Mouse (Mus musculus): ENCODE data around the gene Cryab.

The Cryab gene

DNA sequence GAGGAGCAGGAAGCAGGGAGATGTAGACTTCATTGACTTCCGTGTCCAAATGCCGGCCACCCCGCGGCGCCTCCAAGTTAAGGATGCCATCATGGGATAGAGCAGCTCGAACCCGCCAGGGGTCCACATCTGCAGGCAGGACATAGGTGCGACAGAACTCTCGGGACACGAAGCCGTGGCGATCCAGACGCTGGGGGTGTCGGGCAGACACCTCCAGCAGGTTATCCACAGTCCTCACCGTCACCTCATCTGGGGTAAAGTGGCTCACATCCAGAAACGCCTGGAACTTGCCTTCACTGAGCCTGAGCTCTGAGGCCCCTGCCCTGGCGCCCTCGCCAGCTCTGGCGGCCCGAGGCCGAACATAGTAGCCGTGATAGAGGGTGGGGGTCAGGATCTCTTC, at the start of gene Cryab:
TSS of gene Cryab (plus strand) at position 3 of the 400 bp plus-strand sequence.
- WGBS = 79% methylated on average over 22 of the region's 22 CpGs

DNA sequence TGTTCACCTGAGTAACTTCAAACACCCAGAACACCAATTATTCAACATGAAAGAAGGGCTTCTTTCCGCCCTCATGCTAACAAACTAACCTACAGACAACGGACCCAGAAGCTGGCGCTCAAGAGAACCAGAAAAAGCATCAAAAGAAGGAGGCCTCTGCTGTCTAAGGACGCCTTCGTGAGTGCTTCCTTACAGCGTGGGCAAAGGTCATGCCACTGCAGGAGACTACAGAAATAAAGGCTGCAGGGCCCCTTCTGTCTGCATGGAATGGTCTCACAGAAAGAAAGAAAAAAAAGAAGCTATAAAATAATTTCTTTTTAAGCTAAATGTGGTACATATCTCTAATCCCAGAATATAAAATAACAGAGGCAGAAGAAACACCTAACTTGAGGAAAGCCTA, 46.2 kb upstream of the Cryab start:
- 72% methylated on average over 6 of the region's 6 CpGs for WGBS

DNA sequence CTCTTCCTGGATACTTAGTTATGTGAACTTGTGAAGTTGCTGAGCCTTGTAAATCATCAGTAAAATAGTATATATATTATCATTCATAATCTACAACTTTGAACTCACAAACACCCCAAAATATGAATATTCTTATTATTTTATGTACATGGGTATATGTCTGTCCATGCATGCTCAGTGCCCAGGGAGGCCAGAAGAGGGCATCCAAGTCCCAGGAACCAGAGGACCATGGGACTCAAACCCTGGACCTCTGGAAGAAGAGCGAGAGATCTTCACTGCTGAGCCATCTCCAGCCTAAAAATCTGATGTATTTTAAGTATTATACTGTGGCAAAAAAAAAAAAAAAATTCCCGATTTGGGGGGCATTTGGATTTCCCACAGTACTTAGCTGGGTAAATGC, 42.0 kb upstream of the Cryab start:
- WGBS = 20% methylated on average over 2 of the region's 2 CpGs

DNA sequence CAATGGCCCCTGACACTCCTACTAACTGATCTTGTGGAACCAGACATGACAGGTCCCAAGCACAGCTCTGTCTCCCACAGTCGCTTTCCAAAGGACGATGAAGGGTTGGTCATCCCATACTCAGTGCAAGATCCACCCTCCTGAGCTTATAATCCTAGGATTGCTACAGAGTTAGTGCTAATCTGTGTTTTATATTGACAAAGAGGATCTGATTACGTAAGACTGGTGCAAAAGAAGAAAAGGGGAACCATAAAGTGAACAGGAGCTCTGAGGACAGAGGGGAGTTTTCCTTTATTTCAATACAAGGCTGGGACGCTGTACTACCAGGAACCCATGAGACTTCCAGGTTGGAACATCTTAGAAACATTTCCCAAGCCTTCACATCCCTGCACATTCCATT, 39.8 kb upstream of the Cryab start:
- 90% methylated on average over 4 of the region's 4 CpGs for WGBS

DNA sequence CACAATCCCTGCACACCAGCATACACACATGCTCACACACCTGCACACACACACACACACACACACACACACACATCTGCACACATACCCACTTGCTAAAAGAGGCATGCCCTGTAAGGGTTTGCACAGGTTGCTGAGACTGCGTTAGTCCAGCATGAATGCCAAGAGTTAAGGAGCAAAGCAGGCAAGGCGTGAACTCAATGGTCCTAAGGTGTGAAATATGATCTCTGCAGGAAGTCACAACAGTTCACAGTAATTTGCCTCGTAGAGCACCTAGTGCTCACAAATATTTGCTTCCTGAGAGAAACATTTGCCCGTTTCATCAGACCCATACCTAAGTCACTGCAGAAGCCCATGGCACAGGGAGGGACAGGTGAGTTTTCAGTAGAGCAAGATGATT, 36.9 kb upstream of the Cryab start:
- WGBS = 74% methylated on average over 4 of the region's 4 CpGs

DNA sequence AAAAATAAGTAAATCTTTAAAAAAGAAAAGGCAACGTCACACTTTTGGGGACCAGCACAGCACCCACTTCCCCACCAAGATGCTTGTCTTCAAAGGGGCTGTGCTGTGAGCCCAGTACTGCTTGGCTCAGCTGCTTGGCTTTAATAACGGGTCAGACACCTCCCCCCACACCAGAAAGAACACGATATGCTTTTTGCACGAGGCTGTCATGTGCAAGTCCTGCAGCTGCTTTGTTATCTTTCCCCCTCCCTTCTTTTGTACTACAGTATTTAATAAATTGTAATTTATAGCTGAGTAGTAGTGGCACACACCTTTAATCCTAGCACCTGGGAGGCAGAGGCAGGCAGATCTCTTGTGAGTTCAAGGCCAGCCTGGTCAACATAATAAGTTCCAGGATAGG, 32.2 kb upstream of the Cryab start:
- WGBS = 75% methylated on average over 4 of the region's 4 CpGs

DNA sequence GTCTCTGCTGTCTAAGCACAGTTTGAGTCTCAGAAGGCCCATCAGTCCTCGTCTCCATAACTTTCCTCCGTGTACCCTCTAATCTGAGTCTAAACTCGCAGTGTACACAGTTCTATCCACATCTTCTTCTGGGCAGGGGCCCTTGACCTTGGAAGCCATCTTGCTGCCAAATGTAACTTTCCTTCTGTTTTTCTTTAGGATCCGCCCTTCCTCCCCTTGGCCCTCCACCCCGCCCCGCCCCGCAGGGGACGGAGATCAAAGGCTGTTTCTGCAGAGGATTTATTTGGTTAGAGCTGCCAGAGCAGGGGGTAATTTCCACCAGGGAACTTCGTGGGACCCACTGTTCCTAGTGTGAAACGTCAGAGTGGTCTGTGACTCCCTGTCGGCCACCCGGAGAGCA, 30.1 kb upstream of the Cryab start:
- WGBS = 66% methylated on average over 12 of the region's 12 CpGs

DNA sequence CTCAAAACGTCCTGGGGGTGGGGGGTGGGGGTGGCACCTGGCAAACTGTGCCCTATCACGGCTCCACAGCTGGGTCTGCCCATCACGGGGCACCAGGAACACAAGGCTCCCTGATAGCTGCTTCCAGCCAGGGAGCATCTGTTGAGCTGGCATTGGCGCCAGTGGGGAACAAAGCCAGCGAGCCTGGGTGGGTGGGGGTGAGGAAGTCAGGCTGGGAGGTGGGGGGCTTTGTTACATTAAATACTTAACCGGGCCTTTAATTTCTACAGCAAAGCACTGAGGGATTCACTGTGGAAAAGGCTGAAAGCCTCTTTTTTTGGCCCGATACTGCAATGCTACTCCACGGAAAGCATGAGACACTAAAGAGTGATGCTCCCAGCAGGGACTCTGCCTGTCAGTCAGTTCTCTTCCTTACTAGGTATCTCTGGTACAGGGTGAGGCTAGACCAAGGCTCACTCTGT, 28.6 kb upstream of the Cryab start:
- 30% methylated on average over 8 of the region's 8 CpGs for WGBS

DNA sequence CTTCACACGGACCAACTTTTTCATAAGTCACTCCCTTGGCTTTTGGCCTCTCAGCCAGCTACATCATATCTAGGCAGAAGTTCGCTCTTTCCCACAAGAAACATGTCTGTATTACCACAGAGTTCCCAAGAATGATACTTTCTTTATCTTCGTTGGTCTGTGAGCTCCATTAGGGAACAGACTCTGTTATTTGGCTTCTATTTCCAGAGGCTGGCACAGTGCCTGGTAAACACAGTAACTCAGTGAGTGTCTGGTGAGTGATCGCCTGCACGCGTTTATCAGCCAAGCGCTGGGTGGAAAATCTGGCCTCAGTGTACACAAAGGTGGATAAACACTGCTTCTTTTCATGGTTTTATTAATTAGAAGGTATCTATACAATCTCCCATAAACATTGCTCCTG, 27.7 kb upstream of the Cryab start:
- 44% methylated on average over 7 of the region's 7 CpGs for whole genome bisulfite sequencing

DNA sequence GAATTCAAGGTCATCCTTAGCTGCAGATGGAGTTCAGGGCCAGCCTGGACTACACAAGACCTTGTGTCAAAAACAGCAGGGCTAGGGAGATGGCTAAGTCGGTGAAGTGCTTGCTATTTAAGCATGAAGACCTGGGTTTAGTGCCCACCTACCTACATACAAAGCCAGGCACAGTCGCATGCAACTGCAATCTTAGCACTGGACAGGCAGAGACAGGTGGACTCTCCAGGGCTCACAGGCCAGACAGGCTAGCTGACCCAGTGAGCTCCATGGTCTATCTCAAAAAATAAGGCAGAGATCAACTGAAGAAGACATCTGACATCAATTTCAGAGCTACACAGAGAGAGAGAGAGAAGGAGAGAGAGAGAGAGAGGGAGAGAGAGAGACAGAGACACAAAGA, 27.0 kb upstream of the Cryab start:
- WGBS = 87% methylated on average over 2 of the region's 2 CpGs

DNA sequence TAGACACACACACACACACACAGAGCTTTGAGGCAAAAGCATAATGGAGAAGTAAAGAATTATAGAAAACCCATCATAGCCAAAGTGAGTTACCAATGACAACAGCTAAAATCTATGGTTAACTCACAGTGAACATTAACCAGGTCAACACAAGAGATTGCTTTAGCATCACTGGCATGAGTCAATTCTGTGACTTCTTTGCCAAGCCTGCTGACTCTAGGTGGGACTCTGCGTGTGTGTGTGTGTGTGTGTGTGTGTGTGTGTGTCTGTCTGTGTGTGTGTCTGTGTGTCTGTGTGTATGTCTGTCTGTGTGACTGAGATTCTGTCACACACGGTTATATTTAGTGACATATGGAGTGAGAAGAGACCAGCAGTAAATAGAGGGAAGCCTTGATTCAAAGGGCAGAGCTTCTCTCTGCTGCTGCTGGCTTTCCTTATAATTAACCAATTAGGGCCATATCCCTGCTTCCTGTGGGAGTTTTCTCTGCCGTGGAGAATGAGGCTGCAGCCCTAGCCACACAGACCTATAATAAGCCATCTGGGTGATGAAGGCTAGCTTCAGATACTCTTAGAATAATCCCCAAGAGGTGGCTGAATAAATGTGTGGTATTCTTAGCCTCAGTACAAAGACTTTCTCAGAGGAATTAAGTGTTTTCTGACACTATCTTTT, 26.3 kb upstream of the Cryab start:
- WGBS = 33% methylated on average over 3 of the region's 3 CpGs

DNA sequence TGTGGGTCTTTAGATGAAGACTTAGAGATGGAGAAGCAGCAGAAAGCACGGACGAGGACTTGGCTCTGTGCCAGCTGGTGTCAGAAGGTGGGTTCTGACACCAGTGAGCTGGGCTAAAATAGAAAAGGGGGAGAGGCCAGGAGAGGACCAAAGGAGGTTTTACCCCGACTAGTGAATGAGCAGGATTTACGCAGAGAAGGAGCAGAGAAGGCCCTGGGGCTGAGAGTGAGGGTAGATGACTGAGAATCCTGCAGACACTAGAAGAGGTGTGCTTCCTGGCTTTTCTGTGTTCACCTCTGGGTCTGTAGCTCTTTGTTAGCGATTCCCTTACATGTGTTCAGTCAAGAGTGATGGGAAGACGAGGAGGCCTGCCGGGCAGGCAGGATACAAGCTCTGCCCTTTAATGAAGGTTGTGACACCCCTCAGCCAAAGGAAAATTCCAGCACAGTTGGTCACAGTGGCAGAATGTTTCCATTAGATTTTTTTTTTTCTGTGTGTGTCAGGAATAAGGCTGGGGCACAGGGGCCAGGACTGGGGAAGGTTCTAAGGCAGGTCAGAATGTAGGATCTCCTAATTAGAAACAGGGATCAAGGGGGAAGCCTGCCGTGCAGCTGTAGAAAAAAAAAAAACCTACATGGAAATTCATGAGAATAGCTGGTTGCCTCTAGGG, 25.1 kb upstream of the Cryab start:
- 56% methylated on average over 8 of the region's 8 CpGs for WGBS

DNA sequence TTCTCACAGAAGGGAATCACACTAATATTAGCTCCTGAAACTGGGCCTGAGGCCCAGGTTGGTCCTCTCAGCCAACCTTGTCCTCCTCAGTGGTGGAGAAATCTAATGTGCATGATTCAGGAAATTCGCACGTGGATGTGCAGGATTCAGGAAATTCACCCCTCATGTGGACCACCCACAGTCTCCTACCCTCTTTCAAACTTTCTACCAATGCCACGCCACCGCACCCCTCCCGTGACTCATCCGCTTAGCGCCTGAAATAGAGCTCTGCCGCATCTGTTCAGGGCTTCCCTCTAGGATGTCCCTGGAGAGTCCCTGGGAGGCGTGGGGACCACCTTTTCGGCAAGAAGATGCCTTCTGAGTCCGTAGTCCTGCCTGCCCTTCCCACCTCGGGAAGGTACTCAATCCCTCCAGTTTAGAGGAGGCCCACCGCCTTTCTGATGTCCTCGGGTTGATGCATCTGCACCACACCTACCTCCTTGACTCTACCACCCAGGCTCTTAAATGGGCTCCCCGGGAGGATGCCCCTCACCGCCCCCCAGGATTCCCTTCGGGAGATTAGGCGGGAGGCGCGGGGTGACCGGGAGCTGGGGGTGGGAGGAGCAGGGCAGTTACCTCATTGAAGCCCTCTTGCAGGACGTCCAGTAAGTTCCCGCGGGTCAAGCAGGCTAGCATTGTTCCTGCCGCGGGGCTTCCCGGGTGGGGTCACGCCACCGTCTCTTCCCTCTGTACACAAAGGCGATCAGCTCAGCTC, 23.8 kb upstream of the Cryab start:
- 12% methylated on average over 30 of the region's 30 CpGs for WGBS

DNA sequence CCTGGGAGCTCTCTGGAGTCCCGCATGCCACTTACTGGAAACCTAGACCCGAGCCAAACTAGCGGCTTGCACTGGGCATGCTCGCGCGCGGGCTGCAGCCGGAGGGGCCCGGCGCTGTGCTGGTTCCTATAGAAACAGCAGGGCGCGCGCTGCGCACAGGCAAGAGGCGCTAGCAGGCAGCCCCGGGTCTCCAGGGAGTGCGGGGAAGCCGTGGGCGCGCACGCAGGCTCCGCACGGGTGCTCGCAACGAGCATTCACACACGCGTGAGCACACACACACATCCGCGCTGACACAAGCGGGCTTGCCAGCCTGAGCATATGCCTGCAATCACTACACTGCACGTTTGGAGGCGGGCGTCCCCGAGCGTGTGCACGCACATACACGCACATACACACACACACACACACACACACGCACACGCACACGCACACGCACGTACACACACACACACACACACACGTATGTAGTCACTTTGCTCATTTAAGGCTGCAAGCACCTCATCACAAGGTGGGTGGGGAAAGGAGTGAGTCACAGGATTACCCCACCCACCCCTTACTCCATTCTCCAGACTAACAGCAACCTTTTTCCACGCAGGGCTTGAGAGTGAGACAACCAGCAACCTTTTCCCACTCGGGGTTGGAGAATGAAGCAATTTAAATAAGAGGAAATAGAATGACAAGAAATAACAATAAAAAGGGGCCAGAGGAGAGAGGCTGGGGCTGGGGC, 23.0 kb upstream of the Cryab start:
- under 1% methylated on average over 45 of the region's 45 CpGs for WGBS

DNA sequence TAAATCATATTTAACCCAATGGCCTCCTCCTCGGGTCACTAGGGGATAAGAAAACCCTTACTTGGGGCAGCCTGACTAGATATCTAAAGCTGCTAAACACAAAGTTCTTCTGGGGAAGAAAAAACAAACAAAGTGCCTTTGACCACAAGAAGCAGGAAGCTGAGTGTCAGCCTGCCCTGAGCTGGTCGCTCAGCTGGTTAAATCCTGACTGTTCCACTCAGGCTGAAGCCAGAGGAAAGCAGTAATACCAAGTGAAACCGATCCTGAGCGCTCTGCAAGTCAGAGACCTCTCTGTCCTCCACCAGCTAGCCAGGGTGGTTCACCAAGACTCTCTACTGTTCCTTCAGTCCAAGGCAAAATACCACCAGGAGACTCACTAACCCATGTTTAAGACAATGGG, 21.5 kb upstream of the Cryab start:
- WGBS = 67% methylated on average over 4 of the region's 4 CpGs

DNA sequence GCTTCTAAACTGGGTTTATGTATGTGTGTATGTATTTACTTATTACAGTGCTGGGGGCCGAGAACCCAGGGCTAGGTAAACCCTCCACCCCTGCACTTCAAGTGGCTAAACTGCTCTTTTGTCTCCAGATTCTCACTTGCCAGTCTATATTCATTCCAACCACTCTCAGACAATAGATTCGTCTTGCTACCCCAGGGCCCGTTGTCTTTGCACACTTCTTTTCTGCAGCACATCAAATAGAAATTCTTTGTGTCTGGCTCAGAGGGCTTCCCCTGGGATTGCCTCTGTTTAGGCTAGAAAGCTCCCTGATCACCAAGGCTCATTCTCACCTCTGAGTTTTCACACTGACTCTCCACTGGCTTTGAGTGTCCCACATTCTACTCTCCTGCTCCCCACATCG, 18.6 kb upstream of the Cryab start:
- 56% methylated on average over 4 of the region's 4 CpGs for WGBS

DNA sequence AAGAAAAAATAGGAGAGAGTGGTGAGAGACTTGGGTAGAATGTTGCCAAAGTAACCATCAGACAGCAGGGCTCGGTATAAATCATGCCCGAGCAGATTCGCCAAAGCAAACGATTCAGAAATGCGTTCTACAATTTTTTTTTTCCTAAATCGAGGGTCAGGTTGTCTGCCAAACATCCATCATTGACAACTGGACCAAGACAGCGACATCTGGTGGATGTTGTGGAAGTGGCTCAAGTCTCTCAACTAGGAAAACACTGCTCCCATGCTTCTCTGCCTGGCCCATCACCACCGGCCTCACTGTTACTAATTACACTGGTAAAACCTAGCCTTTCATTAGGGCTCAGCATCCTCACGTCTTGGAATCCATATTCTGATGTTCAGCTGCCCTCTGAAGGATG, 16.1 kb upstream of the Cryab start:
- WGBS = 2% methylated on average over 9 of the region's 9 CpGs

DNA sequence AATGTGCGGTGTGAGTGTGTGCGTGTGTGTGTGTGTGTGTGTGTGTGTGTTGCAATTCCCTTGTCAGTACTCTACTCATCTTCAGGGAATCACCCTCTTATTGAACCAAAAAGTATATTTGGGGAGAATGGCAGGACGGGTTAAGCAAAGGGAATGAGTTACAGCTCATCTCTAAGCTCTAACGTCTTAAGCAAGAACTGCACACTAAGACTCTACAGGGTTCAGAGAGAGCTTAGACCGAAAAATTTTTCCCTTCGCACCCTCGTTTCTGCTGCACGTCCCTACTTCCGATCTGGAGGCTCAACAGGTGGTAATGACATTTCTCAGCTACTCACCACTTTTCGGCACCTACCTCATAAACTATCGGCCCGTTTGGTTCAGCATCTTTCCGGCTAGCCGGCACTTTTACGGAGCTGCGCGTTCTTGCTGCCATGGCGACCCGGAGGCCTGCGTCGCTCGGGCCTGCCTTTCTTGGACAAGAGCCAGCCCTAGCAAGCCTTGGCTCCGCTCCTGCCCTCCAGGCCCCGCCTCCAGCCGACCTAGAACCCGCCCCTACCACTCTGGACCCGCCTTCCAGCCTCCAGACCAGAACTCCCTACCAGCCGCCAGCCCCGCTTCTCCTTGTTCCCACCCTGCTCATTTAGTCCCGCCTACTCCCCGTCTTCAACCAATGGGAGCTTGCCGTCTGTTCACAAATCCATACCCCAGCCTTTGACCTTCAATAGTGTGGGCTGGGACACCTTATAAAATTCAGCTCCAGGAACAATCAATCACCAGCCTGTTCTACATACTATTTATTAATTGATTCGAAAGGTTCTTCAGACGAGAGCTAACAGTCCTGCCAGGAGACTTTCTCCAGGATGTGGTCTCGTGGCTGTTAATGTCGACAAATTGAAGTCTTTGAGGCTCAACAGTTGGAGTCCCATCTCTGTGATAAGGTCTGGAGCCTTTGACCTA, 11.9 kb upstream of the Cryab start, which contains the start of gene Dixdc1:
TSS of gene Dixdc1 (minus strand) at position 604 of the 957 bp plus-strand sequence.
- WGBS = 12% methylated on average over 36 of the region's 36 CpGs

DNA sequence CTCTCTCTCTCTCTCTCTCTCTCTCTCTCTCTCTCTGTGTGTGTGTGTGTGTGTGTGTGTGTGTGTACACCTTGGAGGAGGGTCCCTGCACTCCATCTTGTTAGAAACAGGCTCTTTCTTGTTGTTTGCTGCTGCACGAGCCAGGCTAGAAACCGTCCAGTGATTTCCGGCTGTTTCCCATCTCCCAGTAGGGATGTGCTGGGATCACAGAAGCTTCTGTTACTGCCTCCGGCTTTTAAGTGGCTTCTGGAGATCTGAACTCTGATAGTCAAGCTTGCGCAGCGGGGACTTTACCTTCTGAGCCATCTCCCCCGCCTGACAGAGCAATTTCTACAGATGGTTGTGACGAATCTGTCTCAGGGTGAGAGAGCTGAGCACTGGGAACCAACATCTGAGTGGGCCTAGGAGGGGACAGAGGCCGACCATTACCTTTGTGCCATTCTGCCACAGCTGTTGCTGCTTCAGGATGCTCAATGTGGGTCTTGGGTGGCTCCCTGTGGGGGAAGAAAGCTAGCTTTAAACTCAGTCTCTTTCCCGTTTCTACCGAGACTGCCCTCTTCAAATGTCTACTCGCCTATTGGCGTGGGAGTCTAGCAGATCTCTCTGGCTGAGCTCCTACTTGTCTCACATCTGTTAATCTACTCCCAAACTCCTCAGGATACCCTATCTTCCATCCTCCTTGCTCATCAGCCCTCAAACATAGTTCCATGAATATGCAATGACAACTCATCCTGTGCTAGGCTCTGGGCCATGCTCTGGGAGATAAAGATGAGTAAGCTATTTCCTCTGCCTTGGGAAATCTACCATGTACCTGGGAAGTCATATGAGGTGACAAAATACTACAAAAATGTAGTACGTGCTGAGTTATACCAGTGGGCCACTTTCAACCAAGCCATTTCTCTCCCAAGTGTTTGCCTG, 10.0 kb upstream of the Cryab start:
- 67% methylated on average over 14 of the region's 14 CpGs for WGBS

DNA sequence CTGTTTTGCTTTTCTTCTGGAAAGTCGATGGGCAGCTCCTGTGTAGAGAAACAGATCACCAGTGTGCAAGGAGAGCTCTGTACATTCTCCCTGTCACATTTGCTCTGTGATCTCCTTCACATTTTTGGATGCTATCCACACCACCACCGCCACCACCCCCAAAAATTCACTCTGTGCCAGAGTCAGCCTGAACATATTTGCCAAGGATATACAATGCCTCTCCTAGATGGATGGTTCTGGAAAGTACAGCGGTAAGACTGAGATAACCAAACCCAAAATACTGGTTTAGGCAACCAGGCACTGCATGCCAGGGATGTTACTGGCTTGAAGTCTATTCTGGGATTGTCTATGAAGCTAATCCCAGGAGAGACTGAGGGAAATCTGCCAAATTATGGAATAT, 8.9 kb upstream of the Cryab start:
- 65% methylated on average over 3 of the region's 3 CpGs for WGBS
